Mouse (Mus musculus) regulatory T cell (primary cell): Measurements from ENCODE around the gene Rfx3.

Experiments
- in situ Hi-C: fragments of 300-600 bp; cut with MboI, MseI; formaldehyde crosslinking; loops from one replicate; pipeline ENCODE4 v1.15.1; 2025; ENCODE audit warnings: high pct_unique_total_duplicates

Rfx3 gene

DNA sequence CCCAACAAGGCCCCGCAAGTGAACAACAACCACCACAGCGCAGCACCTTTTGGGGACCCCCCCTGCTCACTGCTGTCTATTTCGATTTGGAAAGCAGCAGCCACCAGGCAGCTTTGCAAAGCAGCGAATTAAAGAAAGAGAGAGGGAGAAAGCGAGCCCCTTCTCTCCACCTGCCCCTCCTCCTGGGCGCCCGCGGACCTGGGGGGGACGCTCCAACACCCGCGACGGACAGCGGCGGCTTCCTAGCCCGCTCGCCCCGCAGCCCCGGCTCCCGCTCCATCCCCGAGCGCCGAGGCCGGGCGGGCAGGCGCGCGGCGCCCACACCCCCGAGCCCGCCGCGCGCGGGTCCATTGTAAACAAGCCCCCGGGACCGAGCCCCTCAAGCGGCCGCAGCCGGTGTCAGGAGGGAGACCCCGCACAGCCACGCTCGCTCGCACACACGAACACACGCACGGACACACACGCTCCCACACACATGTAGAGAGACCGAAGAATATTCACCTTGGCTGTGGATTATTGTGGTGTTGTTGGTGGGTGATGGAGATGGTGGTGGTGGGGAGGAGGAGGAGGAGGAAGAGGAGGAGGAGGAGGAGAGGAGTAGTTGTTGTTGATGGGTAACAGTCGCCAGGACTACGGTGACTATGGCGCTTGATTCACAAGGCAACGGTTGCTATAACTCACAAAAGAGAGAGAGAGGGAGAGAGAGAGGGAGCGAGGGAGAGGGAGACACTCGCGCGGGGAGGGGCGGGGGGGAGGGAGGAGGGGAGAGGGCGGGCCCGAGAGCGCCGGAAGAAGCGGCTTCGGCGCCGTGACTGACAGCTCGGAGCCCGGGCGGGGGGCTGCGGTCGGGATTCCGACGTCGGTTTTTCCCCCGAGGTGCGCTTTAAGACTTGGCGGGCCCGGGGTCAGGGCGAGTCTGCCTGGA, at the start of gene Rfx3:
Rfx3 (minus strand) TSS at position 696 of the 925 bp plus-strand sequence.
- in situ Hi-C loops = loop anchor here (10.0 to 25.0 kb wide), 2 partner anchors 1244 to 1398 kb away; partner anchors contain the start of genes Jak2 and Smarca2

DNA sequence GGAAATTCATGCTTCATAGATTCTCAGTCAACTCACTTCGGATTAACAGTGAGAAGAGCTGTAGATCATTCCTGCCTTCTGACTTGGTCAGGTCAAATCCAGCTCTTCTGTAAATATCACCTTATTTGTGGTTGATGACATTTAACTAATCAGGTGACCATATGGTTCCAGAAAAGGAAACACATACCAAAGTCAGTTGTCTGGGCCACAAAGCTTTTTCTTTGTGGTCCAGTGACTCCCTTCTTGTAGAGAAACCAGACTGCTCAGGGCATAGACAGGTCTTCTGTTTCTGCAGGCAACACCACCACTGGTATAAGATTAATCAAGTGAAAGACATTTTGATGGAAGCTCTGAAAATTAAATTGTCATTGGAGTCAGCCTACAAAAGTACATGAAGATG, 41.1 kb upstream of the Rfx3 start:
- in situ Hi-C loops = no loop called here

DNA sequence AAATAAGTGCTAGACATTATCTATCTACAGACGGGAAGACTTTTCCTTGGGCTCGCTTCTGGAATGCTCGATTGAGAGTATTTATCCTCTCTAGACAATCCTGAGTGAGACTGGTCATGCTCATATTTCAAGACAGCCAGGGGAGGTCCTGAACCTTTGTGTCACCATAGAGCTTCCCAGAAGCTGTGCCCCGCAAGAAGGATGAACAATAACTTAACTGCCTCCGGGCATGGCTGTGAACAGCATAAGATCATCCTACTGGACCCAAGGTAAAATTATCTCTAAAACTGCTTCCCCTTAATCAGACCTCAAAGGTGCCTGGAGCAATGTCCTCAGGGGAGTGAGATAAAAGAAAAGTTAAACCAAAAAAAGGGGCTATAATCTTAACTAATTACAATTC, 40.6 kb upstream of the Rfx3 start:
- in situ Hi-C loops = no loop called here

DNA sequence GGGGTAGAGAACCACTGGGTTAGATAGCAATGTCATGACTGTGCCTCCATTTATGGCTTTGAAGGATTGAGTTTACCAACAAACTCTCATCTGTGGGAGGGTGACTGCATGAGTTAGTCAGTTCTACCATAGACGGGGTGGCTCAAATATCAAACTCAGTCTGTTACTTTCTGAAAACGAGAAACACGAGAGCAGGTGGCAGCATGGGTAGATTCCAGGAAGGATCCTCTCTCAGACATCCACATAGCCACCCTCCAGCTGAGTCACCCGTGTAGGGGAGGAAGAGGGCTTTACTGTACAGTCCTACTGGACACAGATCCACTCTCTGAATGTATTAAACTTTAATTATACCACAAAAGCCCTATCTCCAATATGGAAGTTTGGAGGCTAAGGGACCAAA, 38.3 kb upstream of the Rfx3 start:
- in situ Hi-C loops = no loop called here

DNA sequence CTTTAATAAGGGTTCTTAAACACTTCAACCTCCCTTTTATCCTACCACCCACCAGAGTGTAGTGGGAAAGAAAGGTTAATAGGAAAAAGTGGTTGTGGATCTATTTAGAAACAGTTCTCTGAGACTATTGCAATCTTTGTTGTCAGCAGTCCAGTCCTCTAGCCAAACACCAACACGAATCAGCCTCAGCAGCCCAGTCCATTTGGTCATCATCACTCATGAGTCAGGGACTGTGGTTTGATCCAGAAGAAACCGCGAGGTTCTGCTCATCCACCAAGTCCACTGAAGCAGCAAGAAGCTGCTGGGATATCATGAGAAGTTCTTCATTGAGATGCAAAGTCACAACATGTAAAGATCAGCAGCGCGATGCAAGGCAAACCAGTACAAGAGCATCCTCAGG, 35.8 kb upstream of the Rfx3 start:
- in situ Hi-C loops = no loop called here

DNA sequence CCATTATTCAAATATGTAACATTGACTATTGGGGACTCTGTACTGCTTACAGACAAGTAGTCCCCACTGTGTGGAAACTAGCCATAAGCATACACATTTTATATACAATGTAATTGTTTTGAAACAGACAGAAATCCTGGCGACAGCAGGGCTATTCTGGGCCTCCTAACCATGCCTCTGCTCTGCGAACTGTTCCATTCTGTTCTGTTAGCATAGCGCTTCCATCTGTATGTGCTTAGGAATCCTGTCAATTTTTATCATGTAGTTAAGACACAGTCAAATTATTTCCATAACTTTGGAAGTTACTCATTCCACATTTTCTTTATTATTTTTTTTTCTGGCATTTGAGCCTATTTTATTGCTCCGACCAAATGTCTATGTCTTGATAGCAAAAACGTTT, 34.0 kb upstream of the Rfx3 start:
- in situ Hi-C loops = no loop called here

DNA sequence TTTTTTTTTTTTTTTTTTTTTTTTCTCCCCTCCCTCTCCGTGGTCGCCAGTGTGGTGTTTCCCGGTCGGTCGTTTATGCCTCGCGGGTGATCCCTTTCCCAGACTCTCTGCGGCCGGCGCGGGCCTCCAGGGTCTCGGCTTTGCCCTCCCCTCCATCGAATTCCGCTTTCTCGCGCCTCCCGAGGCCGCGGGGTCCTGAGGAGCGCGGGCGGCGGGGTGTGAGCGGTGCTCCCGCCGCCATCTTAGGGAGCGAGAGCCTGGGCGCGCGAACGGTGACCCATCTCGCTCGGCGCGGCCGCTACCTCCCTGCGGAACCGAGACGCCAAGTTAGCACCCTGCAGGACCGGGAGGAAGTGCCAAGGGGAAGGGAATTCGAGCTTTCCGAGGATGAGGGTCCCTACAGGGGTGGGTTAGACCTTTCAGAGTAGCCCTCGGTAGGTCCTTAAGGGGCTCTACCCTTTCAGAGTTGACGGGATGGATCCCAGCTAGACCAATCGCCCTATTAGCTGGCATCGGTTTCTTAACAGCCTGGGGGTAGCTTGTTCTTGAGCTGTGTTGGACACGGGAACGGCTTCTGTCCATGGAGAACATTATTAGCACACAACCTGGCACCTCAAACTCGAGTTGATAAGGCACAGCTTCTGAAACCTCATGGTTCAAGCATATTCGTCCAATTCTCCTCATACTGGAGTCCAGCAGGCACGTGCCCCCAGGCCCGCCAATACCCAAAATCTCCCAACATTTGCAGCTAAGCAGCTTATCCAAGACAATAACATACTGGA, 943 bp upstream of the Rfx3 start:
- in situ Hi-C loops = loop anchor here (10.0 to 25.0 kb wide), 2 partner anchors 1243 to 1400 kb away; partner anchors contain the start of genes Jak2 and Smarca2

DNA sequence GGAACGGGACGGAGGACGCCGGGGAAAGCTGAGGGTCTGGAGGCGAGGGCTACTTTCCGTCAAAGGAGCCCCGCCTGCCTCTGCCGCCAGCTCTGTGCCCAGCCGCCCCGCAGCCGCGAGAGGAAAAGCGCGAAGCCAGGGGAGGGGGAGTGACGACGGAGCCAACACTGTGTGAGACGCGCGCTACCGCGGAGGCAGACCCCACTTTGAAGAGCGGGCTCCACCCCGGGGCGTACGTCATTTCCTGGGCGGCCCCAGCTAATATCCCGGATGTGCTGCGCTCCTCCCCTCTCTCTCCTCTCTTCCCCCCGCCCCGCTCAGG, 391 bp upstream of the Rfx3 start:
- in situ Hi-C loops = loop anchor here (10.0 to 25.0 kb wide), 2 partner anchors 1243 to 1399 kb away; partner anchors contain the start of genes Jak2 and Smarca2

DNA sequence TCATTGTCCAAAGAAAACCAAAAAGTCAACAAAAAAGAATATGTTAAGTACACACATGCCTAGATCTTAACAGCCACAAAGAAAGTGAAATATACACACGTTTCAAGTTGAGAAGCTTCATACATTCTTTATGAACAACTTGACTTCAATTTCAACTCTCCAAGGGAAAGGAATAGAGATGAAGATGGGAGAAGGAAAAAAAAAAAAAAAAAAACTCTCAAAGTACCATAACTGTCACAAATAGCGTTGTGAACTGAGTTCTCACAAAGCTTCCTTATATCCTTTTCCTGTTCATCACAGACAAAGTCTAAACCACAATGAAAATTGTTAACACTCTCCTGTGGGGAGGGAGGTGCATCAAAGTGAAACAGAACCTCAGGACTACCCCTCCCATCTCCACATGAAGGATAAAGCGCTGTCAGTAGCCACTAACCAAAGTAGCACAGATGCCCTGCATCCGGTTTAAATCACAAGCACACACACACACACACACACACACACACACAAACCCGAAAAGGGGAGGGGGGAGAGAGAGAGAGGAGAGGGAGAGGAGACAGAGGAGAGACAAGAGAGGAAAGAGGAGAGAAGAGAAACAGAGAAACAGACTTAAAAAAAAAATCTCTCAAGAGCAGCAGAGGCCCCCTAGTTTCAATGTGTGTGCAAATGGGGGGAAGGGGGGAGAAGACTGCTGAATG, 1.2 kb downstream of the Rfx3 start:
- in situ Hi-C loops = loop anchor here (10.0 to 25.0 kb wide), 2 partner anchors 1245 to 1397 kb away; partner anchors contain the start of genes Jak2 and Smarca2

DNA sequence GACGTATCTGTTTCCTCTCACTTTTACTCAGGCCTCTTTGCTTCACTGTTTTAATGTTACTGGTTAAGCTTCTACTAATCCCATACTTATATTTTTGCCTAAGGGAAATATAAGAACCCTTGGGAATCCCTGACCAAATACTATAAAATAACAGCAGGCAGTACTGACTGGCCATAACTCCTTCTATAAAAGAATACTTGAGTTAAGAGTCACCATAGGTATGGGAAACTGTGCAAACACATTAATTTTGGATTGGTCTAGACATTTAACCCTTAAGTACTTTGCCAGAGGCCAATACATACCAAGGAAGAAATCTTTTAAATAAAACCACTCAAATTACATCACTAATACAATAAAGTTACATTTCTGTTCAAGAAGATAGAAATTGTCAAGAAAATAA, 6.8 kb downstream of the Rfx3 start:
- in situ Hi-C loops = loop anchor here (25.0 kb wide), 1 partner anchor 1392 kb away; the partner anchor contains the start of gene Smarca2

DNA sequence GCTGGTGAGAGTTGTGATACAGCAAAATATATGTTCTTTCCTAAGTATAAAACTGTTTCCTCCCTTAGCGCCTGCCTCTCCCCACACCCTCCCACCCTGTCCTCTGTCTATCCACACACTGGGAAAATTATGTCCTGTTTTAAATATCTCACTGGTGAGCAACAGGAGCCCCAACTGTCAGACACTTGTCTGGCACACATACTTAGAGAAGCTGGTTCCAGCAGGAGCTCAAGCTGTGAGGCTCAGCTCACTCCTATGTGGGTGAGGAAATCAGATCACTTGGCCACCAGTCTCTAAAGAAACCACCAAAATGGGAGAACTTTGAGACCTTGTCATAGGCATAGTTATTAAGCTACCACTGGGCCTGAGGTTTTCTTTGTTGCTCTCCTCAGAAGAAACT, 7.5 kb downstream of the Rfx3 start:
- in situ Hi-C loops = loop anchor here (25.0 kb wide), 1 partner anchor 1391 kb away; the partner anchor contains the start of gene Smarca2

DNA sequence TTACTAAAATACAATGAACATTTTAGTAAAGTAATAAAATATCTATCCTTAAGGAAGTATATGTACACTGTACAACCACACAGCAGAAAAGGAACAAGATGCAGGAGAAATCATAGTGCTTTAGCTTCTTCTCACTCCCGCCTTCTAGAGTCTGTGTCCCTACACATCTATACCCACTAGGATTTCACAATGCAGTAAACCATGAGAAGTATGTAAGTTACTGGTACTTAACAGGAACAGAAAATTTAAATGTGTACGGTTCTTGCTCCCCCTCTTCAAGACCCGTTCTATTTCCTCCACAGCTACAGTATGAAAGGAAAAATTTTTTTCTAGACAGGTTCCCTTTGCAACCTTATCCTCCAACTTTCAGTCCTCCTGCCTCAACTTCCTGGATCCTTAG, 8.3 kb downstream of the Rfx3 start:
- in situ Hi-C loops = loop anchor here (25.0 kb wide), 1 partner anchor 1390 kb away; the partner anchor contains the start of gene Smarca2

DNA sequence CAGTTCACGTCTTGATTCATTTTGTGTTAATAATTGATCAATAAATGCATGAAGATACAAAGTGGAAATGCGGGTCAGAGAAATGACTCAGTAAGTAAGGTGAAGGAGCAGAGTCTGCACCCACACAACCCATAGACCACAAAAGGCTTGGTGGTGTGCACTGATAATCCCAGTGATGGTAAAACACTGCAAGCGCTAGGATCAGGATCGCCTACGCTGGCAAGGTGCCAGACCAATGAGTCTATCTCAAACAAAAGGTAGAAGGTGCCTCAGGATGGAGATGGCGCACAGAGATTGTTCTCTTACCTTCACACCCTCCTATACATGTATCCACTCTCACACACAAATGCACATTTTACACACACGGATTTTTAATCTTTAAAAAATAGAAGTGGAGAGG, 18.2 kb downstream of the Rfx3 start:
- in situ Hi-C loops = loop anchor here (10.0 kb wide), 1 partner anchor 682 kb away; no protein-coding TSS in a partner anchor

DNA sequence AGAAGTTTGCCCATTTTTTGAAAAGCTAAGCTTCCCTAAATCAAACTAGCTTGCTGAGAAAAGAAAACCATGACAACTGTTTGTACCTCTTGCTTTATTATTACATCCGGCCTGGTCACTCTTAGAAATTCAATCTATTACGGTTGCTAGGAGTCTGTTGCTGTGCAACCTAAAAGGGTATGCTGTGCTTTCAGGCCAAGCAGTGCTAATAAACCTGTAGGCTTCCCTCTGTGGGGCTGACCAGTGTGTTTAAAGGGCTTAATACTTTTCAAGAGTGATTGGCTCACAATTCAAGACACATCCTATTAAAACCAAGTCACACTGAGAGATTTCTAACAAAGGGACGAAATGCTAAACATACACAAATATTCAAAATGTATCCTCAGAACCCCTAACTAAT, 22.2 kb downstream of the Rfx3 start:
- in situ Hi-C loops = no loop called here

DNA sequence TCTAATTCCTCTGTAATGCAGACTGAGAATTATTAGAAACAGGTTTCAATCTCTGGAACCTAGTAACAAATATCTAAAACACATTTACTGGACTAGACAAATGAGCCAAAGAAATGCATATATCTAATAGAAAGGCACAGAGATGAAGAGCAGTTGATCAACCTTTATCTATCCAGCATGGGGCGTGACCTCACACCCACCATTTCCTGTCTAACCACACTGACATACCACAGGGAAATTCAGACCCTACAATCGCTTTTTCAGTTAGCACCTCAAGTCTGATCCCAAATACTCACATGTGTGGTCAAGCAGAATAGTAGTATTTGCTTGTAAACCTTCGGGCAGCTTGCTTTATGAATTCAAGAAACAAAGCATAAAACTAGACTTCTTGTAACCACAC, 43.4 kb downstream of the Rfx3 start:
- in situ Hi-C loops = no loop called here

DNA sequence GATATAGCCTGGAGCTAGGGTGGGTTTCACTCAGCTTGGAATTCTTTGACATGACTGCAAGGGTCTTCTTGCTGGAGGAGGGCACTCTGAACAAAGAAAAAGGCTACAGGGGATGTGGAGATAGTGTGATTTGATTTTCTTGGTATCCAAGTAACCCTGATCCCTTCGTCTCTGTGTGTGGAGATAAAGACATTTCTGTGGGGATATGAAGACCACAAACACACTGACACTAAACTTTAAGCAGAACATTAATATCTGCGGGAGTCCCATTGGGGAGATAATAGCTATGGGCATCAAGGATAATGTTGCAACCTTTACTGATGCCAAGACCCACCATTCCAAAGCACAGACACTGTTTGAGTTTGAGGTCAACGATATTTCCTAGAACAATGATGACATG, 49.7 kb downstream of the Rfx3 start:
- in situ Hi-C loops = no loop called here

DNA sequence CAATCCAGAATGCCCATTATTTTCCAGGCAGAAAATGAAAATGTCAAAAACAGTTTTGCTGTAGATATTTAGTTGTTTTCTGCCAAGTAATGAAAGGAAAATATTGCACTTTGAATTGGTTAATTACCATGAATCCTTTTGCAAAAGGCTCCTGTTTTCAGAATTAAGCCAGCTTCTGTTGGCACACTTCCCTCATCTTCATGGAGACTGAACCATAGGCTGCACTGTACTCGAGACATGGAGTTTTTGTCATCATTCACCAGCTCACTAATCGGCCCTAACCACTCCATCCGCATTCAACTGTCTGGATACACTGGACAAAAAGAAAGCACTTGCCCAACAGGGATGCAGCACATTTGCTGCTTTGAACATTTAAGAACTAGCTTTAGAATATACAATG, 75.5 kb downstream of the Rfx3 start:
- in situ Hi-C loops = no loop called here

DNA sequence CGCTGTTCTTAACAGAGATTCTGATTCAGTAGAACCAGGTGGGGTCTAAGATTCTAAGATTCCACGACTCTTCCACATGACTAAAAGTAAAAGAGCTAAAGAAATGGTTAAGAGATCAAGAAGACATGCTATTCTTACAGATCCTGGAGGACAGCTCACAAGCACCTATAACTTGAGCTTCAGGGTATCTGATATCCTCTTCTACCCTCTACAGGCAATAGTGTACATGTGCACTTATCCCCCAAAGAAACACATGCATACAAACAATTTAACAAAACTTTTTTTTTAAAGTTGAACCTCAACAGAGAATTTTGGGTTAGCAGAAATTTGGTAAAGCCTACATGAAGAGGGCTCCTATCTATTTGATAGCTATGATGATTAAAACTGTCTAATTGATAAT, 79.8 kb downstream of the Rfx3 start:
- in situ Hi-C loops = no loop called here

DNA sequence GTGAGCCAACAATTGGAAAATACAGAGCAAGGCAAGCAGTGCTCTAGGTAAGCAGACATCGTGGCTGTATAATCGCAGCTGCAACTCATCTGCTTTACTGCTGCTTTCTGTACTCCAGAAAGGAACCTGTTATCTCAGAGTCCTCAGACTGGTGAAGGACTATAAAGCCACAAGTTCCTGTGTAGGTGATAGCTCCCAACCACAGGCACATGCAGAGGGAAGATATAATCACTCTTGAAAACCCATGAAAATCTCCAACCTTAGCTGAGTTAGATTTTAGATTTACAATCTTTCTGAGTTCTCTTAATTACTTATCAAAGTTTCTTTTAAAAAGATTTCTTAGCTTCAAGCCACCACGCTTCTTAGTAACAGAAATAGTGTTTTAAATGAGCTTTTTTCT, 84.6 kb downstream of the Rfx3 start:
- in situ Hi-C loops = no loop called here

DNA sequence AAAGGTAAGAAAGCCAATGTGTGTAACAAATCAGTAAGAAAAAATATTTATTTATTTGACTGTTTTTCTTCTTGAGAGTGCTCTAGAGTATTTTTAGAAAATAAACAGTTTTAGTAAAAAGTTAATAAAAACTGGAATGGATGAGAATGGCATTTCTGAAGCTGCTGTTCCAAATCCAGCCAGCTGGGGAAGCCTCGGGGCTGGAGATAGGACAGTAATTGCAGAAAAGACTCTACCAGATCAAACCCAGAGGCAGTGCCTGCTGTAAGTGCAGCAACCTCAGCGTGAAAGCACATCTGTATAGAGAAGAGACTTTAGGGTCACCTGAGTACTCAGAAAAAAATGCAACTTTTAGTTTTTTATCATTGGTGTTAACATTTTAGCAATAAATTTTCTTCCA, 91.9 kb downstream of the Rfx3 start:
- in situ Hi-C loops = no loop called here

DNA sequence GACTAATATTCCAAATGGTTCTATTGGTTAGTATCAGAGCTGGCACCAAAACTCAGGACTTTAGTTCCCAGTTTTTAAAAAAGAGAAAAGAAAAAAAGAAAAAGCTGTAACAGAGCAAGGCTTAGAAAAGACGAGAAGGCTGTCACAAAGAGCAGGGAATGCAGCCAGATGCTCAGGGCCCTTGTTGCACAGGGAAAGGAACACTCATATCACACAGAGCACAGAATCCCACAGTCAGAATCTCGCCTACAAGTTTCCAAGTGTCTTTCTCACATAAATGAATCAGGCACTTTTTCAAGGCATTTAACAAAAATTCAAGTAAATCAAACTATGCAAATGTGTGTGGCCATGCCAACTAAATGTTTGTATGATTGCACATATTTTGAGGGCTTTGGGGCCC, 94.5 kb downstream of the Rfx3 start:
- in situ Hi-C loops = no loop called here

DNA sequence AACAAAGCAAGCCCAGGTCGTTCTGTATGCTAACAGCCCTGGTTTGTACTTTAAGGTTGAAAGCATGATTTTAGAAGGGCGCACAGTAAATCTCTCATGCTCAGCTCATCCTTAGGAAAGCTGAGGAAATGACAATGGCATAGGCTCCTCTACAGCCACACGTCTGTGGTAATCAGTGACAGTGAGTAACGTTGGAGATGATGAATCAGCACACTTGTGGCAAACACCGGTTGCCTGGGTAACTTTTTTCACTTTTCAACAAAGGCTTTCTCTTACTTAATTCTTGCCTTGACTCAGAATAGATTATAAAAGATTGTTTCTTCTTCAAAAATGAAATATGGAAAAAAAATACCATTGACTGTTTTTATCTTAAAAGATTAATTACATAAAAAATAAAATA, 104.0 kb downstream of the Rfx3 start:
- in situ Hi-C loops = no loop called here
